Mouse (Mus musculus) MEL (cell line): ENCODE measurements around the gene Gabbr2.

Experiments used
- CTCF ChIP-seq, 3 experiments: IDR thresholded peaks in 2 of 3; conservative IDR thresholded peaks in 1 of 3; 2 replicates each; pipeline ENCODE4 v1.5.1; 2011 to 2012; ENCODE audit warnings: low read length in 3 of 3, low read depth in 2 of 3, mild to moderate bottlenecking in 2 of 3, improper control_type of control experiment in 1 of 3, inconsistent platforms in 1 of 3, mixed read lengths in 1 of 3, moderate library complexity in 1 of 3; ENCODE audit not compliant: control insufficient read depth in 1 of 3, insufficient read depth in 1 of 3, poor library complexity in 1 of 3, severe bottlenecking in 1 of 3
- HCFC1 ChIP-seq: IDR thresholded peaks from 2 replicates; pipeline ENCODE4 v1.6.1; 2012; ENCODE audit warnings: low read depth, mild to moderate bottlenecking, inconsistent platforms, low read length, improper control_type of control experiment, moderate library complexity
- UBTF ChIP-seq: IDR thresholded peaks from 2 replicates; pipeline ENCODE4 v1.6.1; 2012; ENCODE audit warnings: low read depth, mild to moderate bottlenecking, inconsistent platforms, low read length, improper control_type of control experiment, moderate library complexity, borderline replicate concordance; ENCODE audit not compliant: insufficient read depth

- TF ChIP-seq CTCF (IDR thresholded peaks at IDR 0.05 in 2 of 3, conservative IDR thresholded peaks at IDR 0.05 in 1 of 3; ENCODE audit: control insufficient read depth in 1 of 3, insufficient read depth in 1 of 3, low read depth in 2 of 3, low read length in 3 of 3, poor library complexity in 1 of 3, severe bottlenecking in 1 of 3) (no peak), UBTF (no peak), HCFC1 (no peak)
These were observed 219.1 kb downstream of the Gabbr2 start for GRCm38 (mm10) chr4:46772591-46772990.
